Mouse (Mus musculus): ENCODE data around the gene Gfm2.
"Not testable (repeated sequence)": the region's sequence is repeated elsewhere in the genome, so short reads cannot be mapped to it uniquely, and the experiment has no call there.

DNA sequence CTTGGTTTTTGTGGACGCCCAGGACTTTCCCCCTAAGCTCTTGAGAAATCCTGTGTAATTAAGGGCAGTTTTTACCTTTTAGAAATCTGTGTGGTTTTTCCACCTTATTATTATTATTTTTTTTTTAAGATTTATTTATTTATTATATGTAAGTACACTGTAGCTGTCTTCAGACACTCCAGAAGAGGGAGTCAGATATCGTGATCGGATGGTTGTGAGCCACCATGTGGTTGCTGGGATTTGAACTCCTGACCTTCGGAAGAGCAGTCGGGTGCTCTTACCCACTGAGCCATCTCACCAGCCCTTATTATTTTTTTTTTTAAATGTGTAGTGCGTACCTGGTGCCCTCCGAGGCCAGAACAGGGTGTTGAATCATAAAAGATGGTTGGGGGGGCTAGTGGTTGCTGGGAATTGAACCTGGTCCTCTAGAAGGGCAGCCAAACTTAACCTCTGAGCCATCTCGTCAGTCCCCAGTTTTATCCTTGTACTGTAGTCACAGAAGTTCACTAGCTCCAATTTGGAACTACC is 731 bp downstream of the Gfm2 start:
- TF ChIP-seq CTCF (IDR thresholded peaks at IDR 0.05; ENCODE audit: control insufficient read depth, insufficient read depth, insufficient read length); MYOD1 (IDR thresholded peaks at IDR 0.05; ENCODE audit: control insufficient read depth, insufficient read length, low read depth); CEBPB (IDR thresholded peaks at IDR 0.05; ENCODE audit: low read depth); MAX (IDR thresholded peaks at IDR 0.05); USF1 (IDR thresholded peaks at IDR 0.05; ENCODE audit: low read depth); FOSL1 (IDR thresholded peaks at IDR 0.05; ENCODE audit: insufficient read depth, low read length, poor library complexity, severe bottlenecking); MYOG (IDR thresholded peaks at IDR 0.05; ENCODE audit: control insufficient read depth, extremely low read depth, insufficient read length): not testable (repeated sequence)
